13 mouse cellular contexts compared by ENCODE assay signal in genomic region chr8:78907918-78908317, GRCm38 (mm10).
"Had no signal": no experiment of that assay in that cellular context is flagged by ENCODE, and none has a peak within 500 bp of the region (broad histone marks: within the 10 kb centered on the region; RNA-seq: fewer than 3 reads in every experiment).

No protein-coding gene starts in this region.

- ATAC-seq: midbrain, embryonic 16.5 days had no signal

- DNase-seq: lung, adult 18-20 months; lung, embryonic 14.5 days; lung, postnatal 10 days; lung, postnatal 4 days; midbrain, embryonic 14.5 days; retina, postnatal 1 day; right cerebral cortex, adult 18-20 months; right cerebral cortex, postnatal 25 days; right cerebral cortex, postnatal 4 days; thymus, adult 2 months; thymus, postnatal 25 days; thymus, postnatal 4 days had no signal
